Mouse (Mus musculus) ovary, postnatal 36 days (tissue): ENCODE results near the gene 2210418O10Rik.
"Not testable (repeated sequence)": the region's sequence is repeated elsewhere in the genome, so short reads cannot be mapped to it uniquely, and the experiment has no call there.

ENCODE experiments used
- DNase-seq: peaks from one replicate; pipeline ENCODE4 v3.0.0; 2022; ENCODE audit warnings: low spot score, mixed read lengths

2210418O10Rik gene

DNA sequence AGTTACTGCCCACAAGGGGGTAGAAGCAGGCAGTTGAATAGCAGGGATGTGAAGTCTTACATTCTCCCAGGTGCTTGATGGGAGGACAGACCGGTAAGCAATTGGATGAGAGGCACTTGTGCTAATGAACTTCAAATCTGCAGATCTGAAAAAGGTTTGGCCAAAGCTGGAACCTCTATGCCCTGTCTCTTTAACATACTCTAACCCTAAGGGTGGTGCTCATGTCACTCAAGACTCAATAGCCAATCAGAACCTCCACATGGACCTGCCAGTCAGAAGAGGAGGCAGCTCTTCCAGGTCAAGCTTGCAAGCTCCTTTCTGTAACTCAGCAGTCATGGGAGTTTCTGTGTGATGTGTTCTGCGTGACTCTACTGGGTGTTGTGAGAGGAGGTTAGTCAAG lies at the start of gene 2210418O10Rik:
2210418O10Rik (plus strand) TSS at position 301 of the 400 bp plus-strand sequence.
- DNase-seq = not testable (repeated sequence)

DNA sequence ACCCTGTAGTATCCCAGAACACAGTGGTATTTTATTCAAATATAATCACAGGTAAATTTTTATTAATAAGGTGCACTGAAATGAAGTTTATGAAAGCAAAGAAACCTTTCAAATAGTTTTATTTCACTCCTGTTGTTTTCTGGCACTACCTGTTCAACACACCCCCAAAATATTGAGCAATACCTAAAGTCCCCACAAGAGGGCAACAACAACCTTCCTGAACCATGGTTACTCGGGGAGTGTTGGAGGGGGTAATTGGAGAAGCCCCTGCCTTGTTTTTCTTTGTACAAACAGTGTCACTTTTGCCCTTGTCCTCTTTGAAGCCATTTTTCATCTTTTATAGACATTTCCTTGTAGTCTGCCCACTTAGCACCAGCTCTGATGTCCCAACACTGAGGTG lies 22.1 kb downstream of the 2210418O10Rik start:
- not testable (repeated sequence) for DNase-seq
